ENCODE assay signal across 8 mouse cellular contexts in genomic region chr9:32562409-32562808, GRCm38 (mm10). TPM values are rescaled to one million over a fixed set of nuclear protein-coding genes. Genes with fewer than 3 reads are reported as not detected.
DNase-seq lines count a peak whose midpoint lies in the region; ATAC-seq and TF ChIP-seq lines count a peak whose summit lies in the region.

No protein-coding gene starts in this region.

- no peaks in the 10 kb centered on the region for H3K9me3 ChIP-seq in kidney, embryonic 16.5 days (ENCODE audit: low read length)
- H3K9me3 ChIP-seq in embryonic facial prominence, embryonic 10.5 days: no peaks in the 10 kb centered on the region

- 0 out of 2 replicates have a peak overlapping the region, but pooled peaks have one; percentile 0 for H3K4me2 ChIP-seq in kidney, embryonic 16.5 days (replicated peaks; ENCODE audit: low read depth, low read length)

- 8% methylated on average over 9 of the region's 9 CpGs for WGBS in kidney, adult 2 months
- 17% methylated on average over 9 of the region's 9 CpGs for WGBS in kidney, embryonic 16.5 days
- WGBS in embryonic facial prominence, embryonic 10.5 days: 69% methylated on average over 9 of the region's 9 CpGs

- peak; percentile 56 for DNase-seq in kidney, adult 2 months
- DNase-seq in kidney, adult 18-20 months: no peak
- DNase-seq in cerebellum, adult 9-11 months: no peak
- no peak for DNase-seq in embryo, embryonic 10.5 days (ENCODE audit: low spot score)
- no peak for DNase-seq in embryonic facial prominence, embryonic 10.5 days (ENCODE audit: low spot score)

- no peak for TF ChIP-seq POLR2A in kidney, adult 2 months (IDR thresholded peaks at IDR 0.05; ENCODE audit: low read depth, low read length)

- no peaks in the 10 kb centered on the region for H3K27me3 ChIP-seq in kidney, adult 2 months (replicated peaks; ENCODE audit: control insufficient read depth, insufficient read depth, low read length)
- H3K27me3 ChIP-seq in kidney, embryonic 16.5 days (ENCODE audit: insufficient read depth, low read length): no peaks in the 10 kb centered on the region
- 0 out of 2 replicates have a peak, but pooled peaks cover 16% of the 10 kb centered on the region for H3K27me3 ChIP-seq in embryonic facial prominence, embryonic 10.5 days (replicated peaks; ENCODE audit: low read depth, poor library complexity, severe bottlenecking)

- H3K27ac ChIP-seq in kidney, adult 2 months (ENCODE audit: insufficient read depth, low read depth, low read length): no peak overlapping the region
- H3K27ac ChIP-seq in kidney, embryonic 16.5 days (ENCODE audit: low read length): no peak overlapping the region
- no peak overlapping the region for H3K27ac ChIP-seq in embryonic facial prominence, embryonic 10.5 days (replicated peaks)

- H3K4me1 ChIP-seq in kidney, adult 2 months (ENCODE audit: control insufficient read depth, insufficient read depth, low read length): no peaks in the 10 kb centered on the region
- peaks cover 28% of the 10 kb centered on the region for H3K4me1 ChIP-seq in kidney, embryonic 16.5 days (ENCODE audit: insufficient read depth, low read length)
- H3K4me1 ChIP-seq in embryonic facial prominence, embryonic 10.5 days: peaks cover 52% of the 10 kb centered on the region

- H3K36me3 ChIP-seq in kidney, adult 2 months (ENCODE audit: control insufficient read depth, insufficient read depth, low read length): no peaks in the 10 kb centered on the region
- no peaks in the 10 kb centered on the region for H3K36me3 ChIP-seq in kidney, embryonic 16.5 days (ENCODE audit: insufficient read depth, low read length)
- no peaks in the 10 kb centered on the region for H3K36me3 ChIP-seq in embryonic facial prominence, embryonic 10.5 days (replicated peaks)

- H3K9ac ChIP-seq in kidney, embryonic 16.5 days (replicated peaks; ENCODE audit: low read length): no peak overlapping the region

- no peak overlapping the region for H3K4me3 ChIP-seq in kidney, adult 2 months (ENCODE audit: insufficient read depth, low read depth, low read length)
- no peak overlapping the region for H3K4me3 ChIP-seq in kidney, embryonic 16.5 days (ENCODE audit: low read length)
- no peak overlapping the region for H3K4me3 ChIP-seq in embryonic facial prominence, embryonic 10.5 days

- ATAC-seq in activated CD4-positive, CD25-positive, alpha-beta regulatory T cell, adult 4 months: peak; percentile 57
- peak; percentile 58; the same call in 1 of the 2 replicates for ATAC-seq in kidney, embryonic 16.5 days (ENCODE audit: low FRiP score, low TSS enrichment)
- ATAC-seq in megakaryocyte progenitor cell, adult 5-6 weeks (replicated peaks; ENCODE audit: poor library complexity): peak; percentile 78

- TF ChIP-seq CTCF in kidney, adult 2 months (conservative IDR thresholded peaks at IDR 0.05; ENCODE audit: insufficient read depth, insufficient read length, low read depth, low read length): peak; percentile 52

RNA-seq across cellular contexts. Expression of gene Fli1, which starts 19.7 kb away (rescaled TPM):
- 7.2 and 9.6 TPM in 2 replicates for polyA plus RNA-seq in kidney, adult 2 months (2012; rRNA removed)
- polyA plus RNA-seq in activated CD4-positive, CD25-positive, alpha-beta regulatory T cell, adult 4 months (2017; shearing (Covaris generic)): 100 to 1,000 TPM; 114 to 122 TPM
- polyA plus RNA-seq in kidney, embryonic 16.5 days (2015; fragmentation: Nextera tagmentation; extraction: Ambion mirVana): 29.4 and 30.3 TPM in 2 replicates
- total RNA-seq in megakaryocyte progenitor cell, adult 5-6 weeks (2015): 80.2 and 93.2 TPM in 2 replicates
- 104 and 107 TPM in 2 replicates for total RNA-seq in megakaryocyte progenitor cell, adult 5-6 weeks (2017)
- polyA plus RNA-seq in embryonic facial prominence, embryonic 10.5 days (2016; fragmentation: Nextera tagmentation; extraction: Ambion mirVana): 54.8 and 56.7 TPM in 2 replicates
